Comparison of ENCODE assay signal across 10 mouse cellular contexts in genomic region chr16:32650974-32651618, GRCm38 (mm10). TPM values are rescaled to one million over a fixed set of nuclear protein-coding genes. Genes with fewer than 3 reads are reported as not detected.
DNase-seq lines count a peak whose midpoint lies in the region; ATAC-seq and TF ChIP-seq lines count a peak whose summit lies in the region.
"Had no signal": no experiment of that assay in that cellular context is flagged by ENCODE, and none has a peak within 500 bp of the region (broad histone marks: within the 10 kb centered on the region; RNA-seq: fewer than 3 reads in every experiment).

No protein-coding gene starts in this region.

- no peak overlapping the region for H3K4me2 ChIP-seq in intestine, embryonic 16.5 days (ENCODE audit: low read depth, low read length)
- H3K4me2 ChIP-seq in midbrain, embryonic 14.5 days (ENCODE audit: low read length): no peak overlapping the region
- H3K4me2 ChIP-seq: limb, embryonic 13.5 days had no signal

- H3K4me3 ChIP-seq in G1E (ENCODE audit: low read depth, low read length): no peak overlapping the region
- H3K4me3 ChIP-seq in intestine, embryonic 16.5 days (ENCODE audit: low read length): no peak overlapping the region
- H3K4me3 ChIP-seq in midbrain, embryonic 14.5 days (replicated peaks; ENCODE audit: low read depth, low read length): no peak overlapping the region
- H3K4me3 ChIP-seq: limb, embryonic 13.5 days had no signal

- H3K27me3 ChIP-seq in G1E (ENCODE audit: insufficient read depth, low read length): no peaks in the 10 kb centered on the region
- H3K27me3 ChIP-seq in intestine, embryonic 16.5 days (replicated peaks; ENCODE audit: control insufficient read depth, insufficient read depth, low read length): no peaks in the 10 kb centered on the region
- no peaks in the 10 kb centered on the region for H3K27me3 ChIP-seq in midbrain, embryonic 14.5 days (ENCODE audit: control insufficient read depth, insufficient read depth, low read length)
- H3K27me3 ChIP-seq: limb, embryonic 13.5 days had no signal

- peaks cover 62% of the 10 kb centered on the region for H3K36me3 ChIP-seq in G1E (replicated peaks)
- no peaks in the 10 kb centered on the region for H3K36me3 ChIP-seq in intestine, embryonic 16.5 days (ENCODE audit: control insufficient read depth, insufficient read depth, low read length)
- H3K36me3 ChIP-seq in midbrain, embryonic 14.5 days (ENCODE audit: control insufficient read depth, insufficient read depth, low read length): no peaks in the 10 kb centered on the region

- peak; percentile 45 for DNase-seq in kidney, adult 9 months
- DNase-seq in kidney, adult 11 months: no peak
- DNase-seq in G1E (ENCODE audit: low spot score): no peak
- no peak for DNase-seq in ovary, postnatal 10 days (ENCODE audit: low spot score)
- DNase-seq in Muller cell, postnatal 12 days (ENCODE audit: inconsistent ontology term): no peak
- DNase-seq in midbrain, embryonic 14.5 days: no peak
- DNase-seq: gastrocnemius, postnatal 14 days had no signal

- peak; percentile 28; the same call in 1 of the 2 replicates for ATAC-seq in G1E (ENCODE audit: extremely low read depth, insufficient number of reproducible peaks, low FRiP score, poor library complexity, severe bottlenecking)
- peak; percentile 31; the same call in 1 of the 2 replicates for ATAC-seq in intestine, embryonic 16.5 days
- ATAC-seq in neutrophil, adult 5-6 weeks (ENCODE audit: extremely low read depth, insufficient number of reproducible peaks, low FRiP score, poor library complexity, severe bottlenecking): peak; percentile 94
- ATAC-seq in midbrain, embryonic 14.5 days (ENCODE audit: low FRiP score, low TSS enrichment): no peak

- TF ChIP-seq CTCF in G1E (IDR thresholded peaks at IDR 0.05; ENCODE audit: low read depth, low read length): no peak

- no peaks in the 10 kb centered on the region for H3K9me3 ChIP-seq in G1E (replicated peaks)
- H3K9me3 ChIP-seq in intestine, embryonic 16.5 days (ENCODE audit: control insufficient read depth, low read length): no peaks in the 10 kb centered on the region
- no peaks in the 10 kb centered on the region for H3K9me3 ChIP-seq in midbrain, embryonic 14.5 days (ENCODE audit: control insufficient read depth, low read length)
- H3K9me3 ChIP-seq: limb, embryonic 13.5 days had no signal

- WGBS in intestine, embryonic 16.5 days: 73% methylated on average over 5 of the region's 5 CpGs
- WGBS in midbrain, embryonic 14.5 days: 92% methylated on average over 5 of the region's 5 CpGs

- H3K4me1 ChIP-seq in G1E (ENCODE audit: insufficient read depth, low read depth, low read length): peaks cover 48% of the 10 kb centered on the region
- H3K4me1 ChIP-seq in intestine, embryonic 16.5 days (ENCODE audit: control insufficient read depth, insufficient read depth, low read length): peaks cover 5% of the 10 kb centered on the region
- H3K4me1 ChIP-seq in midbrain, embryonic 14.5 days (ENCODE audit: control insufficient read depth, insufficient read depth, low read length): peaks cover 5% of the 10 kb centered on the region

- H3K9ac ChIP-seq in intestine, embryonic 16.5 days (ENCODE audit: low read depth, low read length): no peak overlapping the region
- no peak overlapping the region for H3K9ac ChIP-seq in midbrain, embryonic 14.5 days (replicated peaks; ENCODE audit: low read length)
- H3K9ac ChIP-seq: limb, embryonic 13.5 days had no signal

- H3K27ac ChIP-seq in intestine, embryonic 16.5 days (ENCODE audit: low read length): peak overlapping the region; percentile 31; the same call in 1 of the 2 replicates
- no peak overlapping the region for H3K27ac ChIP-seq in midbrain, embryonic 14.5 days (replicated peaks; ENCODE audit: low read depth, low read length)
- H3K27ac ChIP-seq: limb, embryonic 13.5 days had no signal

RNA-seq across cellular contexts. Expression of gene Tnk2, which starts 7.4 kb away (rescaled TPM):
- 27.3 and 31.5 TPM in 2 replicates for total RNA-seq in G1E (2014; fragmentation: Nextera tagmentation)
- 11.8 and 13.4 TPM in 2 replicates for total RNA-seq in G1E (2017)
- polyA plus RNA-seq in G1E (2012): 197 and 236 TPM in 2 replicates
- 7.5 and 7.7 TPM in 2 replicates for polyA plus RNA-seq in intestine, embryonic 16.5 days (2015; fragmentation: Nextera tagmentation; extraction: Ambion mirVana)
- total RNA-seq in neutrophil, adult 5-6 weeks (2017): 26.4 and 29.8 TPM in 2 replicates
- polyA plus RNA-seq in midbrain, embryonic 14.5 days (2014; fragmentation: Nextera tagmentation; extraction: Ambion mirVana): 15.5 and 17.6 TPM in 2 replicates

RNA-seq across cellular contexts. Expression of gene Tfrc, which starts 42.4 kb away (rescaled TPM):
- 418 and 507 TPM in 2 replicates for total RNA-seq in G1E (2014; fragmentation: Nextera tagmentation)
- total RNA-seq in G1E (2017): 571 and 620 TPM in 2 replicates
- polyA plus RNA-seq in G1E (2012): 3.9 and 14.2 TPM in 2 replicates
- polyA plus RNA-seq in intestine, embryonic 16.5 days (2015; fragmentation: Nextera tagmentation; extraction: Ambion mirVana): 56.4 and 64.9 TPM in 2 replicates
- total RNA-seq in neutrophil, adult 5-6 weeks (2017): 60.2 and 66.8 TPM in 2 replicates
- polyA plus RNA-seq in midbrain, embryonic 14.5 days (2014; fragmentation: Nextera tagmentation; extraction: Ambion mirVana): 31.8 and 69.8 TPM in 2 replicates

Comparison
In these comparisons a context has a peak if more than half of its experiments do, and no peak if none do; other contexts are left out.
1. RNA of gene Tnk2, which starts 7.4 kb away (polyA plus RNA-seq): 197 to 236 TPM in G1E; 15.5 to 17.6 TPM in midbrain, embryonic 14.5 days and 7.5 to 7.7 TPM in intestine, embryonic 16.5 days; every median in the first group is over 10 times any median in the second.